Mouse (Mus musculus): ENCODE data around the gene Kdsr.
A peak's percentile ranks its signal among the peaks of the same experiment; 100 is the strongest.
"Not testable (repeated sequence)": the region's sequence is repeated elsewhere in the genome, so short reads cannot be mapped to it uniquely, and the experiment has no call there.

Kdsr gene

GRCm38 (mm10) chr1:106739810-106740209 lies 19.7 kb downstream of the Kdsr start:
- no peak for DNase-seq (ENCODE audit: low read depth in 1 of 2, low spot score in 2 of 2)

GRCm38 (mm10) chr1:106738092-106738491 lies 21.4 kb downstream of the Kdsr start:
- no peak for DNase-seq (ENCODE audit: low read depth in 1 of 2, low spot score in 2 of 2)

GRCm38 (mm10) chr1:106736211-106736610 lies 23.3 kb downstream of the Kdsr start:
- no peak for DNase-seq (ENCODE audit: low read depth in 1 of 2, low spot score in 2 of 2)

GRCm38 (mm10) chr1:106735586-106735985 lies 23.9 kb downstream of the Kdsr start:
- no peak for DNase-seq (ENCODE audit: low read depth in 1 of 2, low spot score in 2 of 2)

- DNase-seq (ENCODE audit: low read depth in 1 of 2, low spot score in 2 of 2) = no peak
These were observed 37.5 kb downstream of the Kdsr start for GRCm38 (mm10) chr1:106722061-106722460.

GRCm38 (mm10) chr1:106717736-106718135 lies 41.8 kb downstream of the Kdsr start:
- not testable (repeated sequence) for DNase-seq (ENCODE audit: low read depth in 1 of 2, low spot score in 2 of 2)

- DNase-seq (ENCODE audit: low read depth in 1 of 2, low spot score in 2 of 2) = peak in 1 of 2 experiments; percentile 36
These were observed 42.4 kb downstream of the Kdsr start for GRCm38 (mm10) chr1:106717071-106717601.

GRCm38 (mm10) chr1:106716141-106716540 lies 43.4 kb downstream of the Kdsr start:
- DNase-seq (ENCODE audit: low read depth in 1 of 2, low spot score in 2 of 2) = no peak

GRCm38 (mm10) chr1:106715111-106716083 lies 44.1 kb downstream of the Kdsr start:
- DNase-seq (ENCODE audit: low read depth in 1 of 2, low spot score in 2 of 2) = no peak

GRCm38 (mm10) chr1:106714530-106714981 lies 45.0 kb downstream of the Kdsr start:
- DNase-seq (ENCODE audit: low read depth in 1 of 2, low spot score in 2 of 2) = no peak

- peak; percentile 16 to 58 for DNase-seq (ENCODE audit: low read depth in 1 of 2, low spot score in 2 of 2)
These were observed 45.7 kb downstream of the Kdsr start, which contains the start of gene Bcl2 for GRCm38 (mm10) chr1:106713621-106714529. TSS of gene Bcl2 (minus strand) at chr1:106714274.

- peak; percentile 22 to 68 for DNase-seq (ENCODE audit: low read depth in 1 of 2, low spot score in 2 of 2)
These were observed 47.2 kb downstream of the Kdsr start for GRCm38 (mm10) chr1:106712330-106712729.

- DNase-seq (ENCODE audit: low read depth in 1 of 2, low spot score in 2 of 2) = no peak
These were observed 48.0 kb downstream of the Kdsr start for GRCm38 (mm10) chr1:106711356-106712125.

- no peak for DNase-seq (ENCODE audit: low read depth in 1 of 2, low spot score in 2 of 2)
These were observed 49.3 kb downstream of the Kdsr start for GRCm38 (mm10) chr1:106710202-106710601.

GRCm38 (mm10) chr1:106707036-106707880 lies 52.3 kb downstream of the Kdsr start:
- no peak for DNase-seq (ENCODE audit: low read depth in 1 of 2, low spot score in 2 of 2)

GRCm38 (mm10) chr1:106703183-106703582 lies 56.3 kb downstream of the Kdsr start:
- no peak for DNase-seq (ENCODE audit: low read depth in 1 of 2, low spot score in 2 of 2)

GRCm38 (mm10) chr1:106702471-106703175 lies 56.9 kb downstream of the Kdsr start:
- no peak for DNase-seq (ENCODE audit: low read depth in 1 of 2, low spot score in 2 of 2)

- DNase-seq (ENCODE audit: low read depth in 1 of 2, low spot score in 2 of 2) = no peak
These were observed 58.9 kb downstream of the Kdsr start for GRCm38 (mm10) chr1:106700520-106701114.
